Mouse (Mus musculus) olfactory bulb, adult 2 months (tissue): ENCODE results near the gene Ttk.

Source experiments
- CTCF ChIP-seq: fragments of 200-500 bp; IDR thresholded peaks from 2 replicates; pipeline ENCODE4 v1.5.1; 2012; ENCODE audit warnings: low read depth, mild to moderate bottlenecking, low read length, moderate library complexity; ENCODE audit not compliant: insufficient read depth
- POLR2A ChIP-seq: fragments of 200-500 bp; IDR thresholded peaks from 2 replicates; pipeline ENCODE4 v1.6.1; 2012; ENCODE audit warnings: mild to moderate bottlenecking, low read depth, low read length, moderate library complexity; ENCODE audit not compliant: insufficient read depth

- no peak for TF ChIP-seq CTCF
- no peak for TF ChIP-seq POLR2A
These were observed 59.4 kb downstream of the Ttk start for GRCm38 (mm10) chr9:83893767-83894330.
